31 mouse cellular contexts compared by ENCODE assay signal in the genomic region with DNA sequence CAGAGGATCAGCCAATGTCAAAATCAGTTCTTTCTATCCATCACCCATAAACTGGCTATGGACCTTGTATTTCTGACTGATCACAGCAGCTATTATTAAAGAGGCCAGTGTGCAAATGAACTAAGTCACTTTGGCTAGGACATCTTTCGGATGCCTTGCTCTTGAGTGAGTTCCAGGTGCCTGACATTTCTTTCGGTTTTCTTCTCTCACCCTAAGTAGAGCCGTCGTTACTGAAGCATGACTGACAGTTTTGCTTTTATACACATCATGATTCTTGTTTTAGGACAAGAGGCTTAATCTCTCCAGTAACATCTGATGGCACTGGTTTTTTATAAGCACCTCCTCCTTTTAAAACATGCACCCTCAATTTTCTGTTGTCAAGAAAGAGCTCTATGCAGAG.
DNase-seq lines count a peak whose midpoint lies in the region; ATAC-seq and TF ChIP-seq lines count a peak whose summit lies in the region.
"Had no signal": no experiment of that assay in that cellular context is flagged by ENCODE, and none has a peak within 500 bp of the region (broad histone marks: within the 10 kb centered on the region; RNA-seq: fewer than 3 reads in every experiment).

No protein-coding gene starts in this region.

- no peak for ATAC-seq in cerebellum, adult (ENCODE audit: insufficient number of reproducible peaks, low FRiP score, low TSS enrichment)
- ATAC-seq in kidney, embryonic 14.5 days (ENCODE audit: low FRiP score, low TSS enrichment) = no peak
- ATAC-seq in hindbrain, embryonic 12.5 days (ENCODE audit: low FRiP score) = no peak

- intact Hi-C loops in heart, postnatal 36 days (cut with DNase I) = no loop called here

- H3K27ac ChIP-seq in kidney, embryonic 14.5 days (ENCODE audit: low read depth, low read length) = no peak overlapping the region
- H3K27ac ChIP-seq in hindbrain, embryonic 12.5 days = no peak overlapping the region
- H3K27ac ChIP-seq: embryonic facial prominence, embryonic 12.5 days; limb, embryonic 10.5 days; limb, embryonic 15.5 days; liver, embryonic 13.5 days; stomach, postnatal 0 days had no signal

- H3K4me3 ChIP-seq in kidney, embryonic 14.5 days (ENCODE audit: low read length) = no peak overlapping the region
- H3K4me3 ChIP-seq in hindbrain, embryonic 12.5 days = no peak overlapping the region
- H3K4me3 ChIP-seq: embryonic facial prominence, embryonic 12.5 days; limb, embryonic 10.5 days; limb, embryonic 15.5 days; liver, embryonic 13.5 days; megakaryocyte, embryonic 14.5 days; midbrain, embryonic 12.5 days; neural tube, embryonic 15.5 days had no signal

- H3K36me3 ChIP-seq in kidney, embryonic 14.5 days (ENCODE audit: control insufficient read depth, insufficient read depth, low read length) = no peaks in the 10 kb centered on the region
- H3K36me3 ChIP-seq in hindbrain, embryonic 12.5 days = no peaks in the 10 kb centered on the region
- H3K36me3 ChIP-seq: embryonic facial prominence, embryonic 12.5 days; limb, embryonic 10.5 days; limb, embryonic 15.5 days; liver, embryonic 13.5 days; midbrain, embryonic 12.5 days; neural tube, embryonic 15.5 days had no signal

- H3K4me2 ChIP-seq in kidney, embryonic 14.5 days (replicated peaks; ENCODE audit: low read depth, low read length) = no peak overlapping the region
- no peak overlapping the region for H3K4me2 ChIP-seq in hindbrain, embryonic 12.5 days (replicated peaks)
- H3K4me2 ChIP-seq: embryonic facial prominence, embryonic 12.5 days; limb, embryonic 15.5 days; liver, embryonic 13.5 days; midbrain, embryonic 12.5 days had no signal

- TF ChIP-seq POLR2A in brain, embryonic 14.5 days (IDR thresholded peaks at IDR 0.05; ENCODE audit: borderline replicate concordance, extremely low read depth, insufficient read depth, insufficient read length, poor library complexity, severe bottlenecking) = no peak

- peaks cover 7% of the 10 kb centered on the region; the same call in 1 of the 2 replicates for H3K4me1 ChIP-seq in kidney, embryonic 14.5 days (ENCODE audit: control insufficient read depth, insufficient read depth, low read length)
- peaks cover 22% of the 10 kb centered on the region for H3K4me1 ChIP-seq in hindbrain, embryonic 12.5 days
- H3K4me1 ChIP-seq: liver, embryonic 13.5 days had no signal

- no peaks in the 10 kb centered on the region for H3K9me3 ChIP-seq in kidney, embryonic 14.5 days (ENCODE audit: control insufficient read depth, low read length)
- no peaks in the 10 kb centered on the region for H3K9me3 ChIP-seq in hindbrain, embryonic 12.5 days (replicated peaks)
- H3K9me3 ChIP-seq: embryonic facial prominence, embryonic 12.5 days; limb, embryonic 10.5 days; limb, embryonic 15.5 days; liver, embryonic 13.5 days; megakaryocyte, embryonic 14.5 days; midbrain, embryonic 12.5 days; neural tube, embryonic 15.5 days had no signal

- H3K9ac ChIP-seq in kidney, embryonic 14.5 days (ENCODE audit: low read depth, low read length) = no peak overlapping the region
- no peak overlapping the region for H3K9ac ChIP-seq in hindbrain, embryonic 12.5 days
- H3K9ac ChIP-seq: embryonic facial prominence, embryonic 12.5 days; hindbrain, embryonic 14.5 days; limb, embryonic 15.5 days; liver, embryonic 13.5 days; midbrain, embryonic 12.5 days had no signal

- 50% methylated on average over 4 of the region's 4 CpGs for WGBS in kidney, embryonic 14.5 days
- 59% methylated on average over 4 of the region's 4 CpGs for WGBS in hindbrain, embryonic 12.5 days

- peak; percentile 37 for DNase-seq in cerebellum, adult 8-10 months
- peak; percentile 82 for DNase-seq in heart, adult 11 months
- no peak for DNase-seq in heart, postnatal 36 days
- DNase-seq in A20 (ENCODE audit: low read depth, low spot score) = peak; percentile 92
- peak; percentile 34 for DNase-seq in brain, embryonic 14.5 days (ENCODE audit: low read depth)
- DNase-seq: adrenal gland, adult 2 months; adrenal gland, postnatal 36 days; cerebellum, adult 11 months; embryo, embryonic 11 days; gastrocnemius, postnatal 36 days; heart, postnatal 4 days; kidney, adult 18-20 months; kidney, postnatal 36 days; layer of hippocampus, postnatal 36 days; liver, embryonic 13.5 days; lung, adult 18-20 months; lung, postnatal 4 days; right cerebral cortex, postnatal 25 days; thymus, adult 18-20 months; thymus, postnatal 36 days had no signal

- no peak for TF ChIP-seq CTCF in brain, embryonic 14.5 days (IDR thresholded peaks at IDR 0.05; ENCODE audit: borderline replicate concordance, extremely low read depth, insufficient read depth, insufficient read length)

- H3K27me3 ChIP-seq in kidney, embryonic 14.5 days (ENCODE audit: control insufficient read depth, insufficient read depth, low read length) = no peaks in the 10 kb centered on the region
- no peaks in the 10 kb centered on the region for H3K27me3 ChIP-seq in hindbrain, embryonic 12.5 days
- H3K27me3 ChIP-seq: embryonic facial prominence, embryonic 12.5 days; liver, embryonic 13.5 days; midbrain, embryonic 12.5 days; neural tube, embryonic 15.5 days had no signal

Comparison
In these comparisons a context has a peak if more than half of its experiments do, and no peak if none do; other contexts are left out.
1. DNase-seq: peak in cerebellum, adult 8-10 months (single experiment), heart, adult 11 months (single experiment), A20 (single experiment) and brain, embryonic 14.5 days (single experiment); none in heart, postnatal 36 days (0 of 2).